Mouse (Mus musculus): Measurements from ENCODE around the gene Crybg2. TPM values are rescaled to one million over a fixed set of nuclear protein-coding genes. Genes with fewer than 3 reads are reported as not detected.
A peak's percentile ranks its signal among the peaks of the same experiment; 100 is the strongest.

The Crybg2 gene
- total RNA-seq, 2 experiments from 2014 or later, result 1.3 to 1.4 TPM

DNA sequence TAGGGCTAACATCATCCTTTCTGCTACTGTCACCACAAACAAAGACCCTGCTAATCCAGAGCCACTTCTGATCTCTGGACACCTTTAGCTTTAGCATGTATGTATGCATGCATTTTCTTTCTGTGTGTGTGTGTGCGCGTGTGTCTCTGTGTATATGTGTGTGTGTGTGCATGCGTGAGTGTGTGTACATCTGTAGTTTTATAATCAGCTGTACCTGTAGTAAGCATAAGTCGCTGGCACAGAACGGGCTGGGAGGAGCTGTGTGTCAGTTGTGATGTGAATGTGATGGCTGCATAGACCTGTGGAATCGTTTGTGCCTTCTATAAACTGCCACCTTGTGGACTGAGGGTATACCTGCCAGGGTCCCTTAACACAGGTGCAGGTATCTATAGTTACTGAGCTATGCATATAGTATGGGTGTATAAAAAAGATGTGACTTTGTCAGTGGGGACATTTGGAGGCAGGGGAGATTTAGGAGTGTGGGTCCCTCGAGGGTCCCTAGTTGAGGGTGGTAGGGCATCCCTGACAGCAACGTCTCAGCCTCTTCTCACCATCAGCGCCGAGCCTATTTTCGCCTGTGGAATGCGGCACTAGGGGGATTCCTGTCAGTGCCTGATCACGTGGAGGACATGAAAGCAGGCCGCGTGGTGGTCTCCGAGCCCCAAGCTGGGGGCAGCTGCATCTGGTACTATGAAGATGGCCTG lies 30.1 kb downstream of the Crybg2 start:
- DNase-seq (ENCODE audit: low spot score in 2 of 2), result no peak
- intact Hi-C loops (cut with DNase I), result no loop called here

DNA sequence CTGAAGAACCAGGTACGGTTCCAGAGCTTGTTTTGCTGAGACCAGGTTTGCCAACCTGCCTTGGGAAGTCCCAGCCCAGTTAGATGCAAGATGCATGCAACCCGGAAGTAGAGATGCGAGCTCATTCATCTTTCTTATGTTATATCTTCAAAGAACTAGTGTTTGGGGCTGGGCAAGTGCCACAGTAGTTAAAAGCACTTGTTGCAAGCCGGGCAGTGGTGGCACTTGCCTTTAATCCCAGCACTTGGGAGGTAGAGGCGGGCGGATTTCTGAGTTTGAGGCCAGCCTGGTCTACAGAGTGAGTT lies 30.6 kb downstream of the Crybg2 start:
- no peak for DNase-seq (ENCODE audit: low spot score in 2 of 2)
- intact Hi-C loops (cut with DNase I), result no loop called here

DNA sequence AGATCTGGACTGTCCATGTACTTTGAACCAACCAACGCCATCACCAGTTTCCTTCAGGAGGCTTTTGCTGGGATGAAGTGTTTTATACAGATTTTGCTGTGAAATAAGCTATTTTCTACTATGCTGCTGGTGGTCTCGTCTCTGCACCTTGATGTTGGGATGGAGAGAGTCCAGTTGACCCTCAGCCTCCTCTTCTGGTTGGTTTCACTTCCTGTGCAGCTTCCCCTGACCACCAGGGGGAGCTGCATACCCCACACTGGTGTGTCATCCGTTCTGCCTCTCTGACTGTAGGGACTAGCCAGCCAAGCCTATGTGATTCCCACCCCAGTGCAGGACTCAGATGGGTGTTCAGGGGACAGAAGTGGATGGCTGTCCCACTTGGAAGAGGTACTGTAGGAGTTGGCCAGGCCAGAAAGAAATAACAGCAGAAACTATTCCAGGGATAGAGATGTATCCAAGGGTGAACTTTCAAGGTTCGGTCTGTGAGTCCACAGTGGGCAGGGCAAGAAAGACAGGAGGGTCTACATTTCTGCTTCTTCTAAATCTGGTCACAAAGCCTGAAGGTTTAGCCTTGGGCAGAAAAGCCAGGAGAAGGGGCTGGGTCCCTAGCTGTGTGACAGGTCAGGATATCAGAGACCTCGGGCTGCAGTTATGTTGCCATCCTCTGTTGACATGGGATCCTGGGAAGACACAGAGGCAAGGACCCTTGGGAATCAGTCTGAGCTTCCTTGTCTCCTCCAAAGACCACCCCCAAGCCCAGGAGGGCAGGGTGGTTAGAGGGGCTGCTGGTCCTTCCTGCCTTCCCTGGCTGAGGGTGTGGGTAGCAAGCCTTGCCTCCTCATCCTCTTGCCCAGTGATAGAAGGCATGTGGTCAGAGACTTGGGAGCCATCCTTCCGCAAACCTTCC lies 32.0 kb downstream of the Crybg2 start:
- intact Hi-C loops (cut with DNase I), result no loop called here
- DNase-seq (ENCODE audit: low spot score in 2 of 2), result peak; percentile 34 to 48

DNA sequence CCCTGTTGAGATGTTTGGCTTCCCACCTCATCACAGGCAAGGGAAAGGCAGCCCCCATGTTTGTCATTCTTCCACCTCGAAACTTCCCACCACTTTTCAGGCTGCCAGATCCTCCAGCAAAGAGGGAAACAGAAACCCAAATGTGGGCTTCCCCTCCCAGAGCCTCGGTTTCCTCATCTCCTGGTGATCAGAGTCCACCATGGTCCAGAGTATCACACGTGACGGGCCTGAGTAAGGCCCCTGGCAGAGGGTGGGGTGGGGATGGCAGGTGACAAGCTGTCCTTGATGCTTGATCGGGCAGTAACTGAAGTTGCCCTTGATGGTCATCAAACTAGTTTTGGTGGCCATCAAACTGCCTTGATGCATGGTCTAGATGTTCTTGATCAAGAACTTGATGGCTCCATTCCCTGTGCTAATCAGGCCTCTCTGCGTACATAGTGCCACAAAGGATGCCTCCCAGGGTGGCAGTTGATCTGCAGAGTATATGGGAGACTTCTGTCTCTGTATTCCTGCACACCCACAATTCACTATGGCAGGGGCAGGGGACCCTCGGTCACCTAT lies 33.5 kb downstream of the Crybg2 start:
- DNase-seq (ENCODE audit: low spot score in 2 of 2), result no peak
- intact Hi-C loops (cut with DNase I), result no loop called here

DNA sequence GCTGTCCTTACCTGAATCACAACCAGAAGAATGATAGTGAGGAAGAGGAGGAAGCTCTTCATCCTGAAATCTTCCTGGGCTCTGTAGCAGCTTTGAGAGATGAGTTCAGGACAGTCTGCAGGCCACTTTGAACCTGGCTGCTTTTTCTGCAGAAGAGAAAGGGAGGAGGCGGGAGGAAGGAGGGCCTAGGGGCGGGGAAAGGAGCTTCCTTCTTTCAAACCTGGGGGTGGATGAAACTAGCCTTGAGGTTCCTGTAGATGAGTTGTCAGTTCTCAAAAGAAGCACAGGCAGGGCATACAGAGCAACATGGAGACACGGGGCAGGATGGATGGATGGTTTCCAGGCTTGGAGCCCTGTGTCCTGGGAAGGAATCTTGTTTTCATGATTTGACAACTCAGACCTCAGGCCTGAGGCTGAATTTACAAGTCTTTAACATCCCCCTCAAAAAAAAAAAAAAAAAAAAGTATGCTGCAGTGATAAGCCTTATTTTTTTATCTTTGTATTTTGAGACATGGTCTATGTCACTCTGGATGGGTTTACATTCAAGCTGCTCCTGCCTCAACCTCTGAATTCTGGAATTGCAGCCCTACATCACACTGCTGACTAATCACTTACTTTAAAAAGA lies 34.4 kb downstream of the Crybg2 start, which contains the start of gene Cd52:
Gene Cd52 (minus strand): TSS at position 160 of the 625 bp plus-strand sequence.
- intact Hi-C loops (cut with DNase I), result no loop called here
- peak in 1 of 2 experiments; percentile 17 for DNase-seq (ENCODE audit: low spot score in 2 of 2)

DNA sequence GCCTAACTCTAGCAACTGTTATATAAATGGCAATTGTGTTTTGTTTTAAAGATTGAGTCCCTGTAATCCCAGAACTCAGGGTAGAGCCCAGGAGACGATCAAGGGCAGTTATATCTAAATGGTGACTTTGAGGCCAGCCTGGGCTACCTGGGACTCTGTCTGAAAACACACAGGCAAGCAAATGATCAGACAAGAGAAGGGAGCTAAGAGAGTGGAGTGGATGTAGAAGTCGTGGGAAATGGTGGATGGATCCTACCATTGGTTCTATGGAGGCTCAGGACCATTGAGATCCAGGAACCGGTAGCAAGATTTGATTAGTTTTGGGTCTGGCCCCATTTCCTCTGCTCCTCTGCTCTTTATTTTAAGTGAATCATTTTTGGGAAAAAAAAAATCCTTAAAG lies 35.5 kb downstream of the Crybg2 start:
- DNase-seq (ENCODE audit: low spot score in 2 of 2), result no peak
- intact Hi-C loops (cut with DNase I), result no loop called here

DNA sequence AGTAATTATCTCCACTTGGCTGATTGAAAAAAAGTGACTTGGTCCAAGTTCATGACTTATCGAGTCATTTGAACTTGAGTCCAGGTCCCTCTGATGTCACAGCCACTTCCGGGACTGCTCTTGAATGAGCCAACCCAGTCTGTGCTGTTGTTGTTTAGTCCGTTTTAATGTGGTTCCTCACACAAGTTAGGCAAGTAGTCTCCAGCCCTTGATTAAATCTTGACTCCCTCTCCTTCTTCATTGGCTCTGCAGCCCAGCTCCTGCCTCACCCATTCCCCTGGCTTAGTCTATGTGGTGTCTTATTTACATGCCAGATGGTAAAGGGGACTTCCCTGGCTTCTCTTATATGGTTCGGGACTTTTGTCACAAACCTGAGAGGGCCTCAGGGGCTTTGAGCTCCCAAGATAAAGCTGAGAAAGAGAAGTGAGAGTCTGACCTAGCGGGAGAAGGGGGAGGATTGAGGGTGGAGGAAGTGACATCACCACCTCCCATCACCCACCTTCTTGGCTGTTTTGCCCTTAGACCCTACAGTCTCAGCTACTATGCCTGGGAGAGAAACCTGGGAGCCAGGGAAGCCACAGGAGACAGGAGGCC lies 36.5 kb downstream of the Crybg2 start:
- DNase-seq (ENCODE audit: low spot score in 2 of 2), result no peak

DNA sequence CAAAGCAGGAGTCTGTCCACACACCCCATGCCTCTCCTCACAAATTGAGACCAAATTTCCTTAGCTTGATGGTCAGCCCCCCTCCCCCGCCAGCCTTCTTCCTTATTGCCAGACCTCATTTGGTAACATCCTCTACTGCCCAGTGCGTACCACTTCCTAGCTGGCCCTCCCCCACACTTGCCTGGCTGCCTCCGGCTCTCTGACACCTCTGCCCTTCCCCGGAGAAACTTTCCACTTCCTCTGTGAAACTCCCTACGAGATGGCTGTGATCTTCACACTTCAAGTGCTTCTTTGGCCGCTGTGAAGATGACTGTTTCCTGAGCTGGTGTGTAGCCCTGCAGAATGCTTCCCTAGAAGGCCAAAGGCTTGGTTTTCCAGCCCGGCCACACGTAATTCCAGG lies 38.0 kb downstream of the Crybg2 start:
- intact Hi-C loops (cut with DNase I), result no loop called here
- DNase-seq (ENCODE audit: low spot score in 2 of 2), result peak; percentile 45 to 62

More for the DNA sequence above, 36.5 kb downstream of the Crybg2 start:
- intact Hi-C loops (cut with DNase I), result no loop called here

DNA sequence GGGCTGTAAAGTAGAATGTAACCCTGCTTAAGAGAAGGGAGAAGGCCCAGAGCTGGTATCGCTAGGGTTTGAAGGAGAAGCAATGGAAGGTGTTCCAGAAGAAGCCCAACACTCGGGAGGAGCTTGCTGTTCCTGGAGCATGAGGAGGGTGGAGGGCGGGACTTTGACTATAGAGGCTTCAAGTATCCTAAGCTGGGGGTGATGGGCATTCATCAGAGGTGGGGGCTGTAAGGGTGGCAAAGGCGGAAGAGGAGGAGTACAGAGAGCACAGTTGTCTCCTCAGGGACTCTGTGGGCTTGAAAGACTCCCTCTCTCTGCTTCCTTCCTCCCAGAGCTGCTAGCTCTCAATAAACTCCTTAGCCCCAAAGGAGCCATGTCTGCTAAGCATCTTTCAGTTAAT lies 39.6 kb downstream of the Crybg2 start:
- intact Hi-C loops (cut with DNase I), result no loop called here
- DNase-seq (ENCODE audit: low spot score in 2 of 2), result no peak

DNA sequence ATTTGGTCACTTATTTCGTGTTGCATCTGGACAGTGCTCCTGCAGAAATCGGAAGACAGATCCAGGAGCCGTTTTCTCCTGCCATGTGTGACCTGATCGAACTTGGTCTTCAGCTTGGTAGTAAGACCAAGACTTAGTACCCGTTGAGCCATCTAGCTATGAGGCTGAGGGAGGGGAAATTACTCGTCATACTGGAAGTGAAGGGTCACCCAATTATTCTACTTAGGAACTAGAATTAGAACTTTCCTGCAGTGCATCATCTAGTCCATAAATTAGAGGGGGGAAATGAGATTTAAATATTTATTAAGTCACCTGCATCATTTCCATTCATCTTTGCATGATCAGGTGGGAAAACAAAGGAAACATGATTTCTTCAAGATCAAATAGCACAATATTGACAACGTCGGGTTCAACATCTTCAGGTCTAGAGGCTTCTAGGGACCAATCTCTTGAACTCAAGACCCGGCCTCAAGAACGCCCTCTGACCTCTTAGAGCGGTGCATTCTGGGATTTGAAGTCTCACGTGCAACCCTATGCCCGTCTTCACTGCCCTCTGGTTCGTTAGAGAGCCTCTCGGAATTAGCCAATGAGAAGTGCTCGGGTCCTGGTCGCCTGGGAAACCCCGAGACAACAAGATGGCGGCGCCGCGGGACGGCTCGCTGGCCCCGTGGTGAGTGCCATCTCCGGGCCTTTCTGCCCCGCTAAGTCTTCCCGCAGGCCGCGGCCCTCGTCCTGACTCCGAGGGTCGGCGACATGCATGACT lies 41.5 kb downstream of the Crybg2 start, which contains the start of gene Ubxn11:
Gene Ubxn11 (plus strand): TSS at position 592 of the 763 bp plus-strand sequence.
- intact Hi-C loops (cut with DNase I), result no loop called here

DNA sequence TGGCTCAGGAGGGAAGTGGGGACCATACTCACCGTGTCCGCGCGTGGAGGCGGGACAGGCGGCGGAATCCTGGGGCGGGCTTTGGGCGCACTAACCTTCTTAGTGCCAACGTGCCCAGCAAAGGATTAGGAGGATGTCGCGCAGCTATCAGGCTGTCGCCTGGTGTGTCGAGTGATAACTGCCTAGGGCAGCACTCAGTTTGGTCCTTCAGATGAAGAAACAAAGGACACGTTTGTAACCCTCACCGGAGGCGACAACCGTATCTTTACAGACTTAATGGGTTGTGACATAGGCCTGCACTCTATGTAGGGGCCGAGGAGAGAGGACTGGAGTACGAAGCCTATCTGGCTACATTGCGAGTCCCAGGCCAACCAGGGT lies 42.1 kb downstream of the Crybg2 start:
- DNase-seq (ENCODE audit: low spot score in 2 of 2), result no peak
- intact Hi-C loops (cut with DNase I), result no loop called here

More for the DNA sequence above, 41.5 kb downstream of the Crybg2 start, which contains the start of gene Ubxn11:
- peak; percentile 93 for DNase-seq (ENCODE audit: low spot score in 2 of 2)

DNA sequence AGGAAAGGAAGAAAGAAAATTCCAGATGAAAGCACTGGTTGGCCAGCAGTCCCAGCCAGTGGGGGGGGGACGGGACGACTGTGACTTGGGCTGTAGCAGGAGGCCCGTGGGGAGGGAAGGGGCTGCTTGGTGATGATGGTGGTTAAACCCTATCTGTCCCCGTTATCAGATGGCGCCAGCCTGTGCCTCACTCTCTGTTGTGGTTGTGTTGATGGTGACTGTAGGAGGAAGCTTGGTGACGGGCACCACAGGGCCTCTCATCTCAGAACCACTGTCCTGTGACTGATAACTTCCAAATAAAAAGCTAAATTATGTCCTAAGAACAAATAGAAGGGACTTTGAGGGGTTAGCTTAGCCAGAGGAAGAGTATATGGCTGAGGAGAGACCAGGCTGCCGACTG lies 45.5 kb downstream of the Crybg2 start:
- intact Hi-C loops (cut with DNase I), result no loop called here

DNA sequence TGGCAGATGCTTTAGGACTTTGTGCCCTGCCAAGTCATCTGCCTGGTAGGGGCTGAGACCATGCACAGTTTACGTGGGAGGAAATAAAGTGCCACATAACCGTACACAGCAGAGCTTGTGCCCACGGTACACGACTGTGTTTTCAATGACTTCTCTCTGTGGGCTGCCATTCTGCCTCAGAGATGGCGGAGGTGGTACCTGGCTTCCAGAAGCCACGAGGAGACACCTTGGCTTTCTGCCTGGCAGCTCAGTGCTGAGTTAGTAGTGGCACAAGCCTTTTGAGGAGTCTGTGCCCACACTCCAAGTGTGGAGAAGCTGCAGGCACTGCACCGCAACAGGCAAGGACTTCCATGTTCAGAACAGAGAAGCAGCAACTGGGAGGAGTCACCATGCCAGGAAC lies 47.1 kb downstream of the Crybg2 start:
- intact Hi-C loops (cut with DNase I), result no loop called here
- DNase-seq (ENCODE audit: low spot score in 2 of 2), result peak; percentile 40 to 41

More for the DNA sequence above, 45.5 kb downstream of the Crybg2 start:
- no peak for DNase-seq (ENCODE audit: low spot score in 2 of 2)

DNA sequence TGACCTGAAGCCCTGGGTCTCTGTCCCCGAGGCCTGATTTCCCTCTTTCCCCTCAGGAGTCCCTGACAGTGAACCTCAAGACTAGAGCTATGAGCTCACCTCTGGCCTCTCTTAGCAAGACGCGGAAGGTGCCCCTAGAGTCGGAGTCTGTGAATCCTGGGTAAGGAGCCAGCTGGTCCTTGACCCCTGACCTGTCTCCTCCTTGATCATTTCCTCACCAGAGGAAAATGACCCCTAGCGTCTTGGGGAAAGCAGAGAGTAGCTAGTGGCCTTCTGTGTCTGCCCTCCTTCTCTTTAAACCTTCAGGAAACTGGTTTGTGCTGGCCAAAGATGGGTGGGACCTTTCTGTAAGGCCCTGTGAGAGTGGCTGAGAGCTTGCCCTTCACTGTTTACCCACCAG lies 47.6 kb downstream of the Crybg2 start:
- DNase-seq (ENCODE audit: low spot score in 2 of 2), result no peak
- intact Hi-C loops (cut with DNase I), result no loop called here

DNA sequence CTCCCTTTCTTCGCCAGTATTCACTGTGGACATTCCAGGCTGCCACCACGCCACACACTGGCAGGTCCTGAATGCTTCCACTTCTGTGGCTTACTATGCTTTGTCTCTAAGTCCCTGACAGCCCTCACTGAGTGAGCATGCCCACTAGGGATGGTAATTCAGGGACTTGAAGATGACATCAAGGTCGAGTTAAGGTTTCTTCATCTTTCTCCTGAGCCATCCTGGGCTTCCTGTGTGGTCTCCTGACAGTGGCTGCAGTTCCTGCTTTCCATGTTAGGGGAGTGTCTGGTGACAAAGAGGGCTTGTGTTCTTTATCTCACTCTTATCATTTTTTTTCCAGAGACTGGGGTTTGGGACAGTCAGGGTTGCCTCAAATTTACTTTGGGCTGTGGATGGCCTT lies 50.0 kb downstream of the Crybg2 start:
- no peak for DNase-seq (ENCODE audit: low spot score in 2 of 2)
- intact Hi-C loops (cut with DNase I), result no loop called here

DNA sequence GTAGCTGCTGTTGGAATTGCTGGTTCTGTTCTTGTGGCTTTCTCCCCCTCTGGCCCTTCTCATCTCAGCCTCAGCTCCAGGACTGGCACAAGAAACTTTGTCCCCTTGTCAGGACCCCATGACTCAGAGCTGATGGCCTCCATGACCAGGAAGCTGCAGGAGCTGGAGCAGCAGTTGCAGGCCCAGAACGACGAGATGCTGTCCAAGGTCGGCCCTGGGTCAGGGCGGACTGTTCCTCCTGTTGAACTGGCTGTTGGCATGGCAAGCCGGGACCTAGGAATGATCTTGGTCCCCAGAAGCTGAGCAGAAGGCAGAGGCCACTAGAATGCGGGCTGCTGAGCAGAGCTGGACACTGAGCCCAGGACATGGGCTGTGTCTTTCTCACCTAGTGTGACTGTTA lies 51.8 kb downstream of the Crybg2 start:
- intact Hi-C loops (cut with DNase I), result no loop called here
- no peak for DNase-seq (ENCODE audit: low spot score in 2 of 2)

DNA sequence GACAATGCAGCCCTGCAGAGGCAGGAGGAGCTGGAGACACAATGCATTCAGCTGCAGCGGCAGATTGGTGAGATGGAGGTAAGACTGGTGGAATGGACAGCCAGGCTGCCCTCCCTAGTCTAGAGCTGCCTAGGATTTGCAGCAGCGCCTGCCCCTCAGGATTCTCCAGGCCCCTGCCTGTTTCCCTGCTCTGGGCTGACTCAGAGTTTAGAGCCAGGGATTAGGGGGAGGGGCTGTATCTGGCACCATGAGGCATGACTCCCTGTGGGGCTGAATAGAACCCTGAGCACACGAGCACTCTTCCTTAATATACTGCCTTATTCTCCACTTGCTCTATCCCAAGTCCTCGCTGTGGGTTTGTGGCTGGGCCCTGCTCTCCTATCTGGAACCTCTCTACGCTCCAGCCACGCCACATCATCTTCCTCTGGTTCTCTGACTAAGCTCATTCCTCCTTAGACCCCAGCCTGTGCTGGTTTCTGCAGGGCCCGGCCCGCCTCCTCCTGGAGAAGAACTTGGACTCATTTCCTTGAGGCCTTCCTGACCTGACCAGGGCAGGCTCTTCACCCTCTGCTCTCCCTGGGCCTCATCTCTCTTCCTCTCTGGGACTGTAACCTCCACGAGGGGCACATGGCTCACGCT lies 52.9 kb downstream of the Crybg2 start:
- no peak for DNase-seq (ENCODE audit: low spot score in 2 of 2)
- intact Hi-C loops (cut with DNase I), result no loop called here

DNA sequence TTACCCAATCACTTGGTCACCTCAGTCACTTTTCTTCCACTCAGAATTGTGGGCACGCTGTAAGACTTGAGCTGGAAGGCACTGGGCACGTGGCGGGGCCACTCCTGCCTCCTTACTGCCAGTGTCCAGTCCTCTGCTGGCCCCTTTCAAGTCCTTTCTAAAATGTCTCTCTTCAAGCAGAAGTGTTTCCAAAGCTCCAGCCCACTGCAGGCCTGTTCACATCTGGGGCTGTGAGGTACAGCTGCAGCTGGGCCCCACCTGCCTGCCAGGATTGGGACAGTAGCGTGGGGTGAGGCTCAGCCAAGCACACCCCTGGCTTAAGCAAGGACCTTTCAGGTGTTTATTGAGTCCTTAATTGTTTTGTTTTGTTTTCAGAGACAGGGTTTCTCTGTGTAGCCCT lies 53.4 kb downstream of the Crybg2 start:
- intact Hi-C loops (cut with DNase I), result no loop called here

More for the DNA sequence above, 53.4 kb downstream of the Crybg2 start:
- no peak for DNase-seq (ENCODE audit: low spot score in 2 of 2)

Measured in left cerebral cortex, postnatal 14 days (tissue).